Comparison of ENCODE assay signal across 11 mouse cellular contexts in genomic region chr11:5055945-5056938, GRCm38 (mm10). TPM values are rescaled to one million over a fixed set of nuclear protein-coding genes. Genes with fewer than 3 reads are reported as not detected.
DNase-seq lines count a peak whose midpoint lies in the region; ATAC-seq lines count a peak whose summit lies in the region.
"Had no signal": no experiment of that assay in that cellular context is flagged by ENCODE, and none has a peak within 500 bp of the region (broad histone marks: within the 10 kb centered on the region; RNA-seq: fewer than 3 reads in every experiment).

No protein-coding gene starts in this region.

- no peaks in the 10 kb centered on the region for H3K9me3 ChIP-seq in kidney, embryonic 14.5 days (ENCODE audit: control insufficient read depth, low read length)
- H3K9me3 ChIP-seq in neural tube, embryonic 15.5 days (replicated peaks), result no peaks in the 10 kb centered on the region
- H3K9me3 ChIP-seq: liver, embryonic 12.5 days had no signal

- peak overlapping the region; percentile 6; the same call in 1 of the 2 replicates for H3K27ac ChIP-seq in kidney, embryonic 14.5 days (ENCODE audit: low read depth, low read length)
- no peak overlapping the region for H3K27ac ChIP-seq in neural tube, embryonic 15.5 days (replicated peaks)
- H3K27ac ChIP-seq: heart, embryonic 10.5 days; liver, embryonic 12.5 days had no signal

- H3K27me3 ChIP-seq in kidney, embryonic 14.5 days (ENCODE audit: control insufficient read depth, insufficient read depth, low read length), result peaks cover 43% of the 10 kb centered on the region
- peaks cover 54% of the 10 kb centered on the region for H3K27me3 ChIP-seq in neural tube, embryonic 15.5 days (replicated peaks)

- peak; percentile 12 for DNase-seq in cerebellum, adult 9-11 months
- no peak for DNase-seq in cerebellum, adult 11 months
- DNase-seq in kidney, adult 9 months, result no peak
- peak; percentile 43 for DNase-seq in neural tube, embryonic 10.5 days (ENCODE audit: extremely low spot score, low spot score)
- peak; percentile 56 for DNase-seq in retina, embryonic 14.5 days (ENCODE audit: low spot score)
- no peak for DNase-seq in frontal cortex, postnatal 25 days (ENCODE audit: low spot score in 2 of 2)
- DNase-seq: right cerebral cortex, postnatal 25 days had no signal

- no peak overlapping the region for H3K4me3 ChIP-seq in kidney, embryonic 14.5 days (ENCODE audit: low read length)
- no peak overlapping the region for H3K4me3 ChIP-seq in neural tube, embryonic 15.5 days (replicated peaks)
- H3K4me3 ChIP-seq: heart, embryonic 10.5 days; liver, embryonic 12.5 days had no signal

- H3K9ac ChIP-seq in kidney, embryonic 14.5 days (ENCODE audit: low read depth, low read length), result 0 out of 2 replicates have a peak overlapping the region, but pooled peaks have one; percentile 18
- H3K9ac ChIP-seq in neural tube, embryonic 15.5 days (replicated peaks), result no peak overlapping the region
- H3K9ac ChIP-seq: liver, embryonic 12.5 days had no signal

- no peak overlapping the region for H3K4me2 ChIP-seq in kidney, embryonic 14.5 days (replicated peaks; ENCODE audit: low read depth, low read length)
- H3K4me2 ChIP-seq in neural tube, embryonic 15.5 days, result no peak overlapping the region
- H3K4me2 ChIP-seq: liver, embryonic 12.5 days had no signal

- H3K36me3 ChIP-seq in kidney, embryonic 14.5 days (ENCODE audit: control insufficient read depth, insufficient read depth, low read length), result no peaks in the 10 kb centered on the region; the same call in 1 of the 2 replicates
- H3K36me3 ChIP-seq in neural tube, embryonic 15.5 days, result no peaks in the 10 kb centered on the region; the same call in 1 of the 2 replicates

- no peak for ATAC-seq in kidney, embryonic 14.5 days (ENCODE audit: low FRiP score, low TSS enrichment)
- no peak for ATAC-seq in neural tube, embryonic 15.5 days (ENCODE audit: low FRiP score)
- ATAC-seq: liver, embryonic 12.5 days had no signal

- H3K4me1 ChIP-seq in kidney, embryonic 14.5 days (ENCODE audit: control insufficient read depth, insufficient read depth, low read length), result peaks cover 26% of the 10 kb centered on the region
- peaks cover 44% of the 10 kb centered on the region for H3K4me1 ChIP-seq in neural tube, embryonic 15.5 days

- 32% methylated on average over 23 of the region's 23 CpGs for WGBS in kidney, embryonic 14.5 days
- 37% methylated on average over 23 of the region's 23 CpGs for WGBS in neural tube, embryonic 15.5 days

RNA-seq across cellular contexts. Expression of gene Rasl10a, which starts 1.7 kb away (rescaled TPM):
- 4.1 and 4.6 TPM in 2 replicates for polyA plus RNA-seq in kidney, embryonic 14.5 days (2014; fragmentation: Nextera tagmentation; extraction: Ambion mirVana)
- polyA plus RNA-seq in neural tube, embryonic 15.5 days (2015; fragmentation: Nextera tagmentation; extraction: Ambion mirVana), result 2.8 and 2.9 TPM in 2 replicates

RNA-seq across cellular contexts. Expression of gene Gas2l1, which starts 8.9 kb away (rescaled TPM):
- polyA plus RNA-seq in kidney, embryonic 14.5 days (2014; fragmentation: Nextera tagmentation; extraction: Ambion mirVana), result 30.2 and 47.3 TPM in 2 replicates
- 25.9 and 26.0 TPM in 2 replicates for polyA plus RNA-seq in neural tube, embryonic 15.5 days (2015; fragmentation: Nextera tagmentation; extraction: Ambion mirVana)

RNA-seq across cellular contexts. Expression of gene Rhbdd3, which starts 42.5 kb away (rescaled TPM):
- polyA plus RNA-seq in kidney, embryonic 14.5 days (2014; fragmentation: Nextera tagmentation; extraction: Ambion mirVana), result 25.5 and 29.0 TPM in 2 replicates
- polyA plus RNA-seq in neural tube, embryonic 15.5 days (2015; fragmentation: Nextera tagmentation; extraction: Ambion mirVana), result 40.0 and 41.5 TPM in 2 replicates

RNA-seq across cellular contexts. Expression of gene Ewsr1, which starts 42.8 kb away (rescaled TPM):
- polyA plus RNA-seq in kidney, embryonic 14.5 days (2014; fragmentation: Nextera tagmentation; extraction: Ambion mirVana), result 506 and 517 TPM in 2 replicates
- polyA plus RNA-seq in neural tube, embryonic 15.5 days (2015; fragmentation: Nextera tagmentation; extraction: Ambion mirVana), result 533 and 582 TPM in 2 replicates

Comparison
In these comparisons a context has a peak if more than half of its experiments do, and no peak if none do; other contexts are left out.
1. DNase-seq: peak in cerebellum, adult 9-11 months (single experiment), neural tube, embryonic 10.5 days (single experiment) and retina, embryonic 14.5 days (single experiment); none in cerebellum, adult 11 months (single experiment), kidney, adult 9 months (single experiment) and frontal cortex, postnatal 25 days (0 of 2).